In the genomic region with DNA sequence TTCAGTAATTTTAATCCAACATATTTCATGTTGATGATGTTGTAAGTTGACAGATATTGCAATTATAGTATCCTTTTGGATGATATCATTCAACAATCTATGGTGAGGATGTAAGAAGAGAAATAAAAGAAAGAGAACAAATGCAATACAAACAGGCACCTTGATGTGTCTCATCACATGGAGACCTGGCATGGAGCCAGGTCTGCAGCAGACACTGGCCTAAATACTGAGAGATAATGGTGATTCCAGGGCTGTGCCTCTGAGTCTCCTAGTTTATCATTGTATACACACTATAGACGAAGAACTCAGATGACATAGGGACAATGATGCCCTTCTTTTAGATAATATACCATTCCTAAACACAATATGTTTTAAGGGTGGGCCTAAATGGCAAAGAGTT, we compare ENCODE assay signal across 28 mouse cellular contexts.
DNase-seq lines count a peak whose midpoint lies in the region; TF ChIP-seq lines count a peak whose summit lies in the region.
"Had no signal": no experiment of that assay in that cellular context is flagged by ENCODE, and none has a peak within 500 bp of the region (broad histone marks: within the 10 kb centered on the region; RNA-seq: fewer than 3 reads in every experiment).

No protein-coding gene starts in this region.

- DNase-seq in cerebellum, postnatal 10 days, result peak; percentile 55 to 64
- DNase-seq in cerebellum, adult 2 months, result no peak
- DNase-seq in left cerebral cortex, postnatal 4 days, result peak; percentile 35
- no peak for DNase-seq in left cerebral cortex, postnatal 10 days (ENCODE audit: extremely low spot score in 1 of 2, low spot score in 2 of 2)
- DNase-seq in NIH3T3 (ENCODE audit: low read depth), result peak; percentile 1
- peak; percentile 2 for DNase-seq in retina, postnatal 7 days (ENCODE audit: low read depth, low spot score)
- no peak for DNase-seq in spleen, postnatal 10 days (ENCODE audit: low spot score in 2 of 2)
- DNase-seq: adrenal gland, adult 2 months; adrenal gland, postnatal 14 days; B cell, adult 2 months; cerebellum, adult 9-10 months; cerebellum, postnatal 36 days; embryo, embryonic 11 days; gastrocnemius, postnatal 25 days; heart, adult 18-20 months; heart, postnatal 14 days; heart, postnatal 4 days had no signal

- WGBS in cerebellum, adult 2 months, result 61% methylated on average over 1 of the region's 1 CpGs

- no peak overlapping the region for H3K27ac ChIP-seq in cerebellum, adult 2 months (ENCODE audit: insufficient read depth, low read length)
- H3K27ac ChIP-seq: embryonic facial prominence, embryonic 10.5 days; embryonic facial prominence, embryonic 13.5 days; forebrain, embryonic 12.5 days; forebrain, embryonic 15.5 days; heart, embryonic 10.5 days; heart, embryonic 13.5 days; hindbrain, embryonic 12.5 days; hindbrain, embryonic 15.5 days; intestine, embryonic 15.5 days had no signal

- H3K4me3 ChIP-seq in cerebellum, adult 2 months (replicated peaks; ENCODE audit: insufficient read depth, low read depth, low read length), result no peak overlapping the region
- H3K4me3 ChIP-seq: embryonic facial prominence, embryonic 10.5 days; embryonic facial prominence, embryonic 13.5 days; erythroblast, embryonic 14.5 days; forebrain, embryonic 12.5 days; forebrain, embryonic 15.5 days; heart, embryonic 10.5 days; heart, embryonic 13.5 days; hindbrain, embryonic 12.5 days; hindbrain, embryonic 15.5 days; intestine, embryonic 15.5 days had no signal

- intact Hi-C loops in left cerebral cortex, postnatal 4 days (cut with DNase I), result no loop called here
- intact Hi-C loops in left cerebral cortex, postnatal 10 days (cut with DNase I), result no loop called here

- TF ChIP-seq CTCF in cerebellum, adult 2 months (IDR thresholded peaks at IDR 0.05; ENCODE audit: borderline replicate concordance, insufficient read depth, low read depth, low read length), result no peak

- H3K4me1 ChIP-seq in cerebellum, adult 2 months (ENCODE audit: control insufficient read depth, insufficient read depth, low read length), result no peaks in the 10 kb centered on the region
- H3K4me1 ChIP-seq: embryonic facial prominence, embryonic 10.5 days; embryonic facial prominence, embryonic 13.5 days; forebrain, embryonic 12.5 days; forebrain, embryonic 15.5 days; heart, embryonic 10.5 days; heart, embryonic 13.5 days; hindbrain, embryonic 12.5 days; hindbrain, embryonic 15.5 days; intestine, embryonic 15.5 days had no signal

- H3K27me3 ChIP-seq in cerebellum, adult 2 months (ENCODE audit: control insufficient read depth, insufficient read depth, low read length), result no peaks in the 10 kb centered on the region
- H3K27me3 ChIP-seq: CH12.LX; embryonic facial prominence, embryonic 13.5 days; forebrain, embryonic 12.5 days; forebrain, embryonic 15.5 days; heart, embryonic 13.5 days; hindbrain, embryonic 12.5 days; hindbrain, embryonic 15.5 days; intestine, embryonic 15.5 days had no signal

- TF ChIP-seq POLR2A in cerebellum, adult 2 months (IDR thresholded peaks at IDR 0.05; ENCODE audit: borderline replicate concordance, insufficient read depth, low read length), result no peak

Comparison
In these comparisons a context has a peak if more than half of its experiments do, and no peak if none do; other contexts are left out.
1. DNase-seq: peak in cerebellum, postnatal 10 days (2 of 2), left cerebral cortex, postnatal 4 days (single experiment), NIH3T3 (single experiment) and retina, postnatal 7 days (single experiment); none in cerebellum, adult 2 months (0 of 2), left cerebral cortex, postnatal 10 days (0 of 2) and spleen, postnatal 10 days (0 of 2).